Mouse (Mus musculus) lung, embryonic 16.5 days (tissue): Measurements from ENCODE around the gene Lrig1. TPM values are rescaled to one million over a fixed set of nuclear protein-coding genes. Genes with fewer than 3 reads are reported as not detected.

Source experiments
- ATAC-seq: fragments of 200-750 bp; cut with Nextera tagmentation; 2 replicates; pipeline ENCODE4 v1.8.0; 2017; ENCODE audit warnings: low read depth, mild to moderate bottlenecking, moderate library complexity
- H3K27ac ChIP-seq: fragments of 300-500 bp; sonication (generic); 2 replicates; pipeline ENCODE4 v1.5.1; 2014; ENCODE audit warnings: mild to moderate bottlenecking, control low read depth, low read length
- H3K27me3 ChIP-seq: fragments of 300-500 bp; sonication (generic); 2 replicates; pipeline ENCODE4 v1.6.1; 2014; ENCODE audit warnings: low read depth, low read length, mixed read lengths; ENCODE audit not compliant: control insufficient read depth, insufficient read depth
- H3K36me3 ChIP-seq: fragments of 300-500 bp; sonication (generic); 2 replicates; pipeline ENCODE4 v1.6.1; 2014; ENCODE audit warnings: low read length; ENCODE audit not compliant: control insufficient read depth, insufficient read depth
- H3K4me1 ChIP-seq: fragments of 300-500 bp; sonication (generic); replicated peaks from 2 replicates; pipeline ENCODE4 v1.6.1; 2014; ENCODE audit warnings: low read length, mixed read lengths; ENCODE audit not compliant: control insufficient read depth, insufficient read depth
- H3K4me2 ChIP-seq: fragments of 300-500 bp; sonication (generic); 2 replicates; pipeline ENCODE4 v1.6.1; 2014; ENCODE audit warnings: low read depth, low read length, control low read depth
- H3K4me3 ChIP-seq: fragments of 300-500 bp; sonication (generic); 2 replicates; pipeline ENCODE4 v1.5.1; 2014; ENCODE audit warnings: mild to moderate bottlenecking, low read length, control low read depth
- H3K9ac ChIP-seq: fragments of 300-500 bp; sonication (generic); 2 replicates; pipeline ENCODE4 v1.6.1; 2014; ENCODE audit warnings: low read length, control low read depth
- H3K9me3 ChIP-seq: fragments of 300-500 bp; sonication (generic); 2 replicates; pipeline ENCODE4 v1.6.1; 2016; ENCODE audit warnings: low read length; ENCODE audit not compliant: control insufficient read depth
- WGBS: fragments of 180-500 bp; shearing (Covaris S2); extraction: QIAGEN DNeasy Blood & Tissue Kit; methylation state at CpG from one replicate; pipeline ENCODE4 v1.1.7; 2014; 5-methylcytosine and 5-hydroxymethylcytosine counted together
- polyA plus RNA-seq: library from polyadenylated mRNA; unstranded; fragments of >200 nt; fragmentation: Nextera tagmentation; extraction: Ambion mirVana; gene quantifications from 2 replicates; pipeline ENCODE4 v1.2.1, GENCODE M21; 2015

The Lrig1 gene
- polyA plus RNA-seq, 1 experiment from 2014 or later: 7.7 TPM

DNA sequence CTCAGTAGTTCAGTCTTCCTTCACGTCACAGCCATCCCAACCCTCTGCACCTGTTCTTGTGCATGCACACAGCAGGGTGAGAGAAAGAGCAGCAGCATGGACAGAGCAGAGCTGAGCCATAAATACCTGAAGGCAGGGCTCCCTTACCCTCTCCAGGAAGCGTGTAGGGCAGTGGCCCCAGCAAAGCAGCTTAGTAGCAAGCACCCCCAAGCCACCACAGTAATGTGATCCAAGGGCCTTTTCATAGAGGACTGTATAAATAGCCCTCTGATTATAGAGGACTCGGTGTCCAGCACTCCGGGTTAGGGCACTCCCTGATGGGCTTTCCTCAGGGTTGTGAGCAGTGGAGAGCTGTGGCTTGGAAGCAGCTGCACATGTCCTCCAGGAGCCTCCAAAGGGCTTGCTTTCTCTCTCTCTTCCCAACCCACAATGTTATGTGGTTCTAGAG lies 40.0 kb downstream of the Lrig1 start:
- Histone ChIP-seq H3K4me2 (no peak overlapping the region), H3K9ac (no peak overlapping the region), H3K4me3 (no peak overlapping the region), H3K4me1 (peaks cover 6% of the 10 kb centered on the region), H3K9me3 (no peaks in the 10 kb centered on the region), H3K36me3 (no peaks in the 10 kb centered on the region), H3K27me3 (no peaks in the 10 kb centered on the region), H3K27ac (no peak overlapping the region)
- WGBS: 64% methylated on average over 4 of the region's 4 CpGs
- ATAC-seq: no peak; the same call in 1 of the 2 replicates

GRCm38 (mm10) chr6:94658136-94658480 lies 41.9 kb downstream of the Lrig1 start:
- ATAC-seq: no peak
- Histone ChIP-seq H3K9ac (no peak overlapping the region), H3K4me1 (peaks cover 10% of the 10 kb centered on the region), H3K4me2 (no peak overlapping the region), H3K27me3 (no peaks in the 10 kb centered on the region), H3K4me3 (no peak overlapping the region), H3K36me3 (no peaks in the 10 kb centered on the region), H3K9me3 (no peaks in the 10 kb centered on the region), H3K27ac (no peak overlapping the region)
- WGBS: 50% methylated on average over 6 of the region's 6 CpGs

DNA sequence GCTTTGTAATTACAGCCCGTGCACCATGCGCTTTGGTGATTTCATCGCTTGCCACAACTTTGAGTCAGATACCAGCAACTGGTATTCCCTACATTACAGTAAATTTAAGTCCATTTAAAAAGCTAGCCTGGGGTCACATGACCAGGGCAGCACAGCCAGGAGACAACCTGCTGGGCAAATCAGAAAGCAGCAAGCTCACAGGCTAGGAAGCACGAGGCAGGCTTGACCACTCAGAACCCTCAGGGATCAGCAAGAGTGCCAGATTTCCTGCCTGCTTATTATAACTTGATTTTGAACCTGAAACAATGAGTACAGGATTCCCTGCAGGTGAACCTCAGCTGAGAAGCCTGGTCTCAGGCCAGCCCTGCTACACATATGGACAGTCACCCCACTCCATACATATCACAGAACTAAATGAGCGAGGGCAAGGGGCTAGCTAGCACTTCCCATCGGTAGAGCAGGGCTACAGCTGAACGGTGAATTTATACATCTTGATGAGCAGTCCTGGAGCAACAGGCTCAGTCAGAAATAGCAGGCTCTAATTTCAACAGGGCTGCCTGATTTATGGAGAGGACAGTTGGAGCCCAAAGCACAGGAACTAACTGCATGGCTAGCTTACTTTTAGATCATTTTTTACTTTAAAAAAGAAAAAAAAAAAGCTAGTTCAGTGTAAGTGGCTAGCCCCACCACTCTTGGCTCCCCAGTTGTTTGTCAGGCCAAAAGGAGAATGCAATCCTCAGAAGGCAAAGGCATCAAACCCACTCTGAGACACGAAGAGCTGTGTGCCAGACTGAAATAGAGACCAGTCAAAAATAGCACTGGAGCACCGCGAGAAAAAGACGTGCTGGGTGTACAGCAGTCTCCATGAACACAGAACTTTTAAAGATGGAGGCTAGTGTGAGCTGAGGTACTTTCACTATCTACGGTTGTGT lies 42.5 kb downstream of the Lrig1 start:
- no peaks in the 10 kb centered on the region for H3K36me3 ChIP-seq
- no peak for ATAC-seq
- H3K9ac ChIP-seq: no peak overlapping the region
- 72% methylated on average over 12 of the region's 12 CpGs for WGBS
- H3K4me3 ChIP-seq: no peak overlapping the region
- H3K4me1 ChIP-seq: peaks cover 15% of the 10 kb centered on the region
- H3K27me3 ChIP-seq: no peaks in the 10 kb centered on the region
- no peaks in the 10 kb centered on the region for H3K9me3 ChIP-seq
- H3K4me2 ChIP-seq: no peak overlapping the region
- no peak overlapping the region for H3K27ac ChIP-seq

DNA sequence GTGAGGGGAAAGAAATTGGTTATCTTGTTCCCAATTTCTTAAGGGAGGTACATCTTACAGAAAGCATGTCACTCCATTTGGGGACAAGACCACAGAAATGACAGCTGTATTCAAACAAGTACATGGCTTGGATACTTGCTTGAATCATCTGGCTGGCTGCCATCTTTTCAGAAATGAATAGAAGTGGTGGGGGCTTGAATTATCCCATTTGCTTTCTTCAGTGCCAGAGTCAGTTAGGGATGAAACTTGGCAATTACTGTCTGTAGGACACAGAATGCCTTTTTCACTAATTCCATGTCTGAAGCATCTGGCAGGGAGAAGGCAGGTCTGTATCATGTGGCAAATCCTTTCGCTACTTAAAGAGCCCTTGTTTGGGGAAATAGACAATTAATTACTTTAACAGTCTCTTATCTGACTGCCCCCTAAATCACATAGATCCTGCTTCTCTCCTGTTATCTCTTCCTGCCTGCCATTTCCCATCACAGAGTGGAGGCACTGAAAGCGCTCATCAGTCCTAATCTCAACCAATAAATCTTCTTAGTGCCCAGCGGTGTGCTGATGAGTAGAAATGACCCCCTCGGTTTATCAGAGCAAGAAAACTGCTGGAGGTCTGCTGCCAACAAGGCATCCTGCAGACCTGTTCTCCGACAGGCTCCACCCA lies 44.0 kb downstream of the Lrig1 start:
- H3K4me2 ChIP-seq: no peak overlapping the region
- no peak overlapping the region for H3K4me3 ChIP-seq
- 35% methylated on average over 5 of the region's 5 CpGs for WGBS
- H3K36me3 ChIP-seq: no peaks in the 10 kb centered on the region
- no peak overlapping the region for H3K9ac ChIP-seq
- no peak overlapping the region for H3K27ac ChIP-seq
- no peaks in the 10 kb centered on the region for H3K27me3 ChIP-seq
- H3K9me3 ChIP-seq: no peaks in the 10 kb centered on the region
- ATAC-seq: no peak
- H3K4me1 ChIP-seq: peaks cover 15% of the 10 kb centered on the region

DNA sequence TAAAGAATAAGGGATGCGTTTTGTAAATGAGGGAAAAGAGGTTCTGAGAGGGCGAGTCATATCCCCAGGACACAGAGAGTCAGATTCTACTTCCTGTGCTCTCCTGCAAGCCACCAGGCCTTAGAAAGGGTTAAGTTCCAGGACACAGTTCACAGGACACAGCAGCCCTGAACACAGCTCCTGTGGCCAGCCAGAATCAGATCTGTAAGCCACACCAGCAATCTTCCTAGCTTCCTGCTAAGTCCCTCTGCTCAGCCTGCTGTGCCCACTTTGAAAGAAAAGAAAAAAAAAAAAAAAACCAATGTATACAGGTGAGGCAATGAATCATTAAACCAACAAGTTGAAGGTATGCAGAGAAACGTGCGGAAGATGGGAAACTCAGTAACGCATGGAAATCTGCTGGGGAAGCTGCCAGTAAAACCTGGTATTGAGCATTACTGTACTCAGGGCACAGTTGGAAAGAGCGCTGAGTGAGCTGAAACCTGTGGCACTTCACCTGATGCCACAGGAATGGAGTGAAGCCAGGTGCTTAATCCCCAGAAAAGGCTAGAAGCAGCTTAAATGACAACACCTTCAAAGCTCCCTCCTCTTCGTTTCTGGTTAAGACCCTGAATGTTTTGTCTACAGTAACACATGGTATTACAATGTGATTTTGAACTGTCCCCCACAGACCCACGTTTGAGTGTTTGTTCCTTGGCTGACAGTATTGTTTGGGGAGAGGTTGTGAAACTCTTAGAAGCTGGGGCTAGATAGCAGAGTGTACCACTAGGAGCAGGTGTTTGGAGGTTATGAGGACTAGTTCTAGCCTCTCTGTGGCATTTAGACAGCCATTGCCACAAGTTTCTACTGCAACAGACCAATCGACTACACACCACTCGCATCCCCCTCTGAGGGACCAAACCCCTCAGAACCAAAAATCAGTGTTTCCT lies 46.3 kb downstream of the Lrig1 start:
- peak; percentile 75 for ATAC-seq
- H3K27me3 ChIP-seq: no peaks in the 10 kb centered on the region
- peak overlapping the region; percentile 50 for H3K27ac ChIP-seq
- 58% methylated on average over 10 of the region's 10 CpGs for WGBS
- H3K9ac ChIP-seq: no peak overlapping the region
- H3K4me3 ChIP-seq: no peak overlapping the region
- H3K4me2 ChIP-seq: no peak overlapping the region
- no peaks in the 10 kb centered on the region for H3K9me3 ChIP-seq
- H3K36me3 ChIP-seq: no peaks in the 10 kb centered on the region
- peaks cover 19% of the 10 kb centered on the region for H3K4me1 ChIP-seq

- no peak overlapping the region; the same call in 1 of the 2 replicates for H3K27ac ChIP-seq
- no peak for ATAC-seq
- H3K4me3 ChIP-seq: no peak overlapping the region
- no peak overlapping the region for H3K9ac ChIP-seq
- H3K9me3 ChIP-seq: no peaks in the 10 kb centered on the region
- peaks cover 27% of the 10 kb centered on the region for H3K4me1 ChIP-seq
- no peaks in the 10 kb centered on the region for H3K27me3 ChIP-seq
- H3K4me2 ChIP-seq: no peak overlapping the region
- WGBS: 55% methylated on average over 6 of the region's 6 CpGs
- no peaks in the 10 kb centered on the region for H3K36me3 ChIP-seq
Observed at GRCm38 (mm10) chr6:94652659-94653213, 47.2 kb downstream of the Lrig1 start.

DNA sequence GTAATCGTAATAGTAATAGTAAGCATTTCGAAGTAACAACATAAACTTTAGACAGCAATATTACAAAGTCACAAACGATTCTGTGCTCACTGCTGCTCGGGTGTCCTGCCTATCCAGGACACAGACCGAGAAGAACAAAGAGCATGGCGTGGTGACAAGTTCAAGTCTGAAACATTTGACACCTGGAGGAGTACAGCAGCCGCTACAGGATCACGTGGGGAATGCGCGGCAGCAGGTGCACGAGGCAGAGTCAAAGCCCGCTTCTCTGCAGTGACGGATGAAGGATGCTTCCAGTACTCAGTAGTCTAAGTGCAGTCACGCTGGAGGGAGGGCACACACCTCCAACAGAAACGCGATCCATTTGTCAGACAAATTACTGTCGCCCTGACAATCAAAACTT lies 48.4 kb downstream of the Lrig1 start:
- Histone ChIP-seq H3K27me3 (no peaks in the 10 kb centered on the region), H3K9ac (no peak overlapping the region), H3K4me1 (peaks cover 39% of the 10 kb centered on the region)

DNA sequence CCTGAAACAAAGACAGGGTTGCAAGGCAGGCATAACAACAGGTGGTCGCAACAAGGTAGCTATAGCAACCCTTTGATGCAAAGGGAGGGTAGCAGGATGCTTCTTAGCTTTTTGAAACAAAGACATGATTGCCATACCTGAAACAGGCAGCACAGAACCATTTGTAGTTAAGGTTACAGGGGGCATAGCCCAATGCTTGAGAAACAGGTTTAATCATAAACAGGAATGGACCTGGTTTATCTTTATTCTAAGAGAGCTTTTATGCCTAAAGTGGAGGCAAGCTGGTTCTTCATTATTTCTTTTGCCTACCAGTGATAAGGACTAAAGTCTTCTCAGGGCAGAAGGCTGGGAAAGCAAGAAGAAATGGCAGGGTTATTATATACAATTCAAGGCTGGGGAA lies 50.3 kb downstream of the Lrig1 start:
- Histone ChIP-seq H3K4me3 (no peak overlapping the region), H3K4me1 (peaks cover 41% of the 10 kb centered on the region), H3K27me3 (no peaks in the 10 kb centered on the region), H3K4me2 (no peak overlapping the region), H3K27ac (no peak overlapping the region), H3K9ac (no peak overlapping the region), H3K9me3 (no peaks in the 10 kb centered on the region), H3K36me3 (no peaks in the 10 kb centered on the region)
- 83% methylated on average over 1 of the region's 1 CpGs for WGBS
- ATAC-seq: no peak

More for the DNA sequence above, 48.4 kb downstream of the Lrig1 start:
- H3K4me2 ChIP-seq: no peak overlapping the region
- no peak overlapping the region for H3K27ac ChIP-seq
- ATAC-seq: no peak
- WGBS: 74% methylated on average over 17 of the region's 17 CpGs
- no peaks in the 10 kb centered on the region for H3K36me3 ChIP-seq
- H3K4me3 ChIP-seq: no peak overlapping the region
- no peaks in the 10 kb centered on the region for H3K9me3 ChIP-seq
